Mouse (Mus musculus) kidney, postnatal 0 days (tissue): ENCODE data around the gene Ubc. TPM values are rescaled to one million over a fixed set of nuclear protein-coding genes. Genes with fewer than 3 reads are reported as not detected.
"Not testable (repeated sequence)": the region's sequence is repeated elsewhere in the genome, so short reads cannot be mapped to it uniquely, and the experiment has no call there.

Source experiments
- ATAC-seq: fragments of 200-750 bp; cut with Nextera tagmentation; replicated peaks from 2 replicates; pipeline ENCODE4 v1.8.0; 2017; ENCODE audit warnings: low read depth, moderate number of reproducible peaks, moderate TSS enrichment, moderate library complexity; ENCODE audit not compliant: low FRiP score
- DNase-seq: peaks from one replicate; pipeline ENCODE4 v3.0.0-alpha.2; 2016; ENCODE audit warnings: low spot score
- H3K27ac ChIP-seq: fragments of 300-500 bp; sonication (generic); 2 replicates; pipeline ENCODE4 v1.5.1; 2014; ENCODE audit warnings: mild to moderate bottlenecking
- H3K27me3 ChIP-seq: fragments of 300-500 bp; sonication (generic); 2 replicates; pipeline ENCODE4 v1.6.1; 2014; ENCODE audit warnings: low read length, mixed read lengths; ENCODE audit not compliant: insufficient read depth
- H3K36me3 ChIP-seq: fragments of 300-500 bp; sonication (generic); 2 replicates; pipeline ENCODE4 v1.6.1; 2014; ENCODE audit warnings: low read length, mixed read lengths; ENCODE audit not compliant: insufficient read depth
- H3K4me1 ChIP-seq: fragments of 300-500 bp; sonication (generic); replicated peaks from 2 replicates; pipeline ENCODE4 v1.6.1; 2014; ENCODE audit warnings: antibody characterized with exemption, low read length, mixed read lengths; ENCODE audit not compliant: insufficient read depth
- H3K4me2 ChIP-seq: fragments of 300-500 bp; sonication (generic); 2 replicates; pipeline ENCODE4 v1.6.1; 2014; ENCODE audit warnings: mild to moderate bottlenecking, low read length, moderate library complexity, mixed read lengths
- H3K4me3 ChIP-seq: fragments of 300-500 bp; sonication (generic); replicated peaks from 2 replicates; pipeline ENCODE4 v1.5.1; 2014; ENCODE audit warnings: low read depth, low read length
- H3K9ac ChIP-seq: fragments of 300-500 bp; sonication (generic); 2 replicates; pipeline ENCODE4 v1.6.1; 2014; ENCODE audit warnings: low read depth, low read length
- H3K9me3 ChIP-seq: fragments of 300-500 bp; sonication (generic); replicated peaks from 2 replicates; pipeline ENCODE4 v1.6.1; 2016; ENCODE audit warnings: low read length, inconsistent platforms, mixed read lengths
- CTCF ChIP-seq: IDR thresholded peaks from 2 replicates; pipeline ENCODE4 v1.5.1; 2016; ENCODE audit warnings: antibody characterized with exemption, low read depth, mild to moderate bottlenecking, moderate library complexity
- whole genome bisulfite sequencing: fragments of 180-500 bp; shearing (Covaris S2); extraction: QIAGEN DNeasy Blood & Tissue Kit; methylation state at CpG from one replicate; pipeline ENCODE4 v1.1.7; 2014; 5-methylcytosine and 5-hydroxymethylcytosine counted together
- polyA plus RNA-seq: library from polyadenylated mRNA; unstranded; fragments of >200 nt; fragmentation: Nextera tagmentation; extraction: Ambion mirVana; gene quantifications from 2 replicates; pipeline ENCODE4 v1.2.1, GENCODE M21; 2015

Gene Ubc
- polyA plus RNA-seq, 1 experiment from 2014 or later, result 702 TPM

- TF ChIP-seq CTCF, result no peak
- no peak overlapping the region for H3K4me3 ChIP-seq
- no peaks in the 10 kb centered on the region for H3K9me3 ChIP-seq
- no peaks in the 10 kb centered on the region for H3K27me3 ChIP-seq
- peaks cover 26% of the 10 kb centered on the region for H3K4me1 ChIP-seq
- peak; percentile 60 for DNase-seq
- no peak overlapping the region for H3K9ac ChIP-seq
- WGBS, result 54% methylated on average over 5 of the region's 5 CpGs
- peak overlapping the region; percentile 98 for H3K27ac ChIP-seq
- no peak overlapping the region for H3K4me2 ChIP-seq
- no peak for ATAC-seq
- no peaks in the 10 kb centered on the region for H3K36me3 ChIP-seq
These were observed 1.6 kb upstream of the Ubc start for GRCm38 (mm10) chr5:125391609-125392008.

- peak overlapping the region; percentile 98 for H3K27ac ChIP-seq
These were observed 990 bp upstream of the Ubc start for GRCm38 (mm10) chr5:125390906-125391477.

GRCm38 (mm10) chr5:125389131-125389578 is 847 bp downstream of the Ubc start, which contains the start of gene Gm10382:
Gene Gm10382, plus strand, starts transcription at chr5:125389322.
- peaks cover 16% of the 10 kb centered on the region for H3K4me1 ChIP-seq
- H3K9ac ChIP-seq, result peak within 1 kb of the TSS; percentile 100
- peak within 1 kb of the TSS; percentile 98 for H3K27ac ChIP-seq
- H3K4me3 ChIP-seq, result peak within 1 kb of the TSS; percentile 100
- TF ChIP-seq CTCF, result no peak
- H3K27me3 ChIP-seq, result no peaks in the 10 kb centered on the region
- H3K4me2 ChIP-seq, result peak within 1 kb of the TSS; percentile 94
- WGBS, result under 1% methylated on average over 41 of the region's 41 CpGs
- DNase-seq (peak; percentile 93), ATAC-seq (0 out of 2 replicates have a peak, but pooled peaks have one; percentile 11)
- no peaks in the 10 kb centered on the region for H3K9me3 ChIP-seq
- H3K36me3 ChIP-seq, result peaks cover 7% of the 10 kb centered on the region

More at GRCm38 (mm10) chr5:125390906-125391477, 990 bp upstream of the Ubc start:
- H3K27me3 ChIP-seq, result no peaks in the 10 kb centered on the region
- TF ChIP-seq CTCF, result no peak
- peaks cover 26% of the 10 kb centered on the region for H3K4me1 ChIP-seq
- ATAC-seq (no peak), DNase-seq (no peak)
- 90% methylated on average over 3 of the region's 3 CpGs for WGBS
- no peaks in the 10 kb centered on the region for H3K9me3 ChIP-seq
- no peak overlapping the region for H3K9ac ChIP-seq
- no peak overlapping the region for H3K4me2 ChIP-seq
- no peak overlapping the region for H3K4me3 ChIP-seq
- H3K36me3 ChIP-seq, result no peaks in the 10 kb centered on the region

- peaks cover 7% of the 10 kb centered on the region for H3K36me3 ChIP-seq
- no peaks in the 10 kb centered on the region for H3K27me3 ChIP-seq
- H3K9me3 ChIP-seq, result no peaks in the 10 kb centered on the region
- H3K9ac ChIP-seq, result peak overlapping the region; percentile 100
- DNase-seq (no peak), ATAC-seq (no peak)
- peak overlapping the region; percentile 98 for H3K27ac ChIP-seq
- peak overlapping the region; percentile 94 for H3K4me2 ChIP-seq
- TF ChIP-seq CTCF, result no peak
- H3K4me3 ChIP-seq, result peak overlapping the region; percentile 100
- 15% methylated on average over 13 of the region's 13 CpGs for WGBS
- peaks cover 10% of the 10 kb centered on the region for H3K4me1 ChIP-seq
These were observed 1.5 kb downstream of the Ubc start for GRCm38 (mm10) chr5:125388358-125389092.

GRCm38 (mm10) chr5:125387295-125387694 is 2.7 kb downstream of the Ubc start:
- H3K9me3 ChIP-seq, H3K9ac ChIP-seq, H3K4me1 ChIP-seq, DNase-seq, H3K4me3 ChIP-seq, H3K27ac ChIP-seq, H3K36me3 ChIP-seq, ATAC-seq, H3K27me3 ChIP-seq, H3K4me2 ChIP-seq: not testable (repeated sequence)
- 83% methylated on average over 4 of the region's 6 CpGs for WGBS

- Histone ChIP-seq H3K27me3 (no peaks in the 10 kb centered on the region), H3K27ac (no peak overlapping the region), H3K4me3 (no peak overlapping the region; the same call in 1 of the 2 replicates), H3K9ac (no peak overlapping the region), H3K4me2 (peak overlapping the region; percentile 23), H3K9me3 (no peaks in the 10 kb centered on the region), H3K36me3 (peaks cover 7% of the 10 kb centered on the region), H3K4me1 (peaks cover under 1% of the 10 kb centered on the region; the same call in 1 of the 2 replicates)
- TF ChIP-seq CTCF, result peak; percentile 11; the same call in 1 of the 2 replicates
- ATAC-seq (no peak), DNase-seq (no peak)
- 73% methylated on average over 8 of the region's 8 CpGs for WGBS
These were observed 4.6 kb downstream of the Ubc start for GRCm38 (mm10) chr5:125385215-125385940.
